Mouse (Mus musculus) cerebellum, adult 18-20 months (tissue): ENCODE measurements at regions not wholly inside any gene's neighbourhood (a gene's known extent, or its start where the extent isn't known, plus 50 kb on each side); places are given as distances from the start of the nearest gene placed in this dataset.

Experiments used
- DNase-seq, 2 experiments: peaks; one replicate each; pipeline ENCODE4 v3.0.0; 2021

DNA sequence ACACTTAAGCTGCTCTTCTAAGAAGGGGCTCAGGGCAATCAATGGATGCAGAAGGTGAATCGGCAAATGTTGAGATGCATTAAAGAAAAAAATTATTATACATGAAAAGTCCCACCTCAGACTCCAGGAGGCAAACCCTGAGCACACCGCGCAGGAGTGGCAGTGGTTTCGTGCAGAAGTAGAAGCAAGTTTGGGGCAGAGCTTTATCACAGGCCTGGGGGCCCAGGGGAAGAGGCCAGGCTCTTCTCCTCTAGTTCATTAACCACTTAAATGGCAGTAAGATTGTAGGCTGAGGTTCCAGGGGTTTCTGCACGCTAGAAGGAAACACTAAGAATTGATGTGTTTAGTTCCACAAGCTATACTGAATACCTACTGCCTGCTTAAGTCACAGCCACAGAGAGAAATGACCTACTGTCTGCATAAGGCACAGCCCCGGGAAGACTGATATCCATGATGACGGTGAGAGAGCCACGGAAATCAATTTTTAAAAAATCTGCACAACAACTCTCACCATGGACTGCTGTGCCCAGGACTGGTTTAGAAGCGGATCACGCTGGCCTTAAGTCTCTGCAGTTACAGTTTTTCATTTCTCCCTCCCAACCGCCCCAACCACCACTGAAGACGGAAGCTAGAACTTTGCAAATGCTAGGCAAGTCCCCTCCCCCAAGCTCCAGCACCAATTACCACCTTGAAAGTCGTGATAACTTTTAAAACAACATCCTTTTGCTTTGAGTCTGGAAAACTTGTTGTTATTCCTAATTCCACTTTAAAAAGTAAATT is 132.2 kb upstream of the Lef1 start:
- no peak for DNase-seq

DNA sequence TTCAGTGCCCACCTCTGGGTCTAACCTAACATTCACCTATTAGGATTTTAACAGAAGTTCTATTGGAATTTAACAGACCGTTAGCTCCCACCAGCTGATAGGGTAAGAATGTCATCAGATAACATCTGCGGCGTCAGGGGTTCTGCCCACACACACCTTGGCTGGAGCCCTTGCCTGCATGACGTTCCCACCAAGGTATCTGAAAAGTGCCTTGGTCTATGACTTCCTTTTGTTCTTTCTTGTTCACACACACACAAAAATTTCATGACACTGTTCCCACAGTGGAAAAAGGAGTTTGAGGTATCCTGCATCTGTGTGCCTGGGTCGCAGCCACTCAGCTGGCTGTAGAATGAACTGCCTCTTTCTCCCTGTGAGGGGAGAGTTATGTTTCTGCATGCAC is 134.1 kb upstream of the Lef1 start:
- no peak for DNase-seq

DNA sequence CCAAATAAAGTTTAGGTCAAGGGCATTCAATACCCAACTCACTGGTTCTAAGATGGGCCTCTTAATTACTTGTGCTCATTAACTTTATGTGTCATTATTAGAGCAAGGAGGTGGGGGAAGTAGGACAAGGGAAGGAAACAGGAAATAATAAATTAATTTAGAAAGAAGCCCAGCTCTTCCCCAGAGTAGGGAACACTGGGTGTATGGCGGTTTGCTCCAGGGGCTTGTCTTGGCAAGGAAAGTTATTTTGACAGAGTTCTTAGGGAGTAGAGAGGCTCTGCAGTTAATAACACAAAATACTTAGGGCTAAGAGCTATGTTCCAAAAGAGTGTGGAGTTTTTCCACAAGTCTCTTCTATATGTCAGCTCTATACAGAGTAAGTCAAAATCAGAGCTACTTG is 135.0 kb upstream of the Lef1 start:
- DNase-seq = no peak

DNA sequence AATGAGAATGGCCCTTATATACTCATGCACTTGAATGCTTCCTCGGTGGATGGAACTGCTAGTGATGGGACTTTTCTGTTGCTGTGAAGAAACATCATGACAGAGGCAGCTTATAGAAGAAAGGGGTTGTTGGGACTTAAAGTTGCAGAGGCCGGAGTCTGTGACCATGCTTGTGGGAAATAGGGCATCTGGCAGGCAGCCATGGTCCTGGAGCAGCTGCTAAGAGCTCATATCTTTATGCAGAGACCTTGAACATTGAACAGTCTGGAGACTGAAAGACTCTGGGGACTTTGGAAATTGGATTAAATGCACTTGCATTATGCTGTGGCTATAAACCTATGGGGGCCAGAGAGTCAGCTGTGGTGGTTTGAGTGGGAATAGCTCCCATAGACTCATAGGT is 138.1 kb upstream of the Lef1 start:
- DNase-seq = no peak

GRCm38 (mm10) chr3:130965275-130965674 is 145.0 kb upstream of the Lef1 start:
- no peak for DNase-seq

- no peak for DNase-seq
Observed at GRCm38 (mm10) chr3:130964088-130964487, 146.2 kb upstream of the Lef1 start.

GRCm38 (mm10) chr3:130963625-130964024 is 146.6 kb upstream of the Lef1 start:
- peak in 1 of 2 experiments; percentile 13 for DNase-seq

- DNase-seq = no peak
Observed at GRCm38 (mm10) chr3:130962701-130963472, 147.4 kb upstream of the Lef1 start.

GRCm38 (mm10) chr3:130962151-130962633 is 148.1 kb upstream of the Lef1 start:
- DNase-seq = no peak

DNA sequence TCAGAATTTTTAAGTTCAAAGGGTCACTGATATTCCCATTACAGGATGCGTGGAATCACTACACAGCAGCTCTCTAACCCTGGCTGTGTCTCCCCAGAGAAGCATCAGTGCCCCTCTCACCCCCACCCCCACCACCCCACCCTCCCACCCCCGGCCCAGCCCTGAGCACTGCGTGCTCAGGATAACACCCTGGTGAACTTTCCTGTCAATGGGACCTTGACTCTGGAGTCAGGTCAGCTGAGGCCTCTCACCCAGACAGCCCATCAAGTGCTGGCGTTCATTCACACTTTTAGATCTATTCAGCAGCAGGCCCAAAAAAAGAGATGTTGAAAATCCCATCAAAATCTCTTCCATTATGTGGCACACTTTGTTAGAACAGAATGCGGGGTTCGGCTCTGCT is 148.6 kb upstream of the Lef1 start:
- DNase-seq = no peak

DNA sequence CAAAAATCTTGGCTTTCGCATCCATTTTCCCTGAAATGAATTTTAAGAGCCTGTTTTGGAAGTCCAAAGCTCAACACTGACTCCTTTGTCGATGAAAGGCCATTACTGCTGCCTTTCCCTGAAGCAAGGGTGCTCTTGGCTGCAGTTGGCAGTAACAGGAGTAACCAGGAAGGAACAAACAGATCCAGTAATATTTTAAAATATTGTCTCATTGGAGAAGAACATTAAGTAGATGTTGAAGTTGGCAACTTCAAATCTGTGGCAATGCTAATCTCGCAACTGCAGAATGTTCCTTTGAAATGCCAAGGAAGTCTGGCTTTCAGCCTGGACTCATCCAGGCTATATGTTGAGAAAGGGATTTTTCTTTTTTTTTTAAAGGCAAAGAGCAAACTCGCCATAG is 154.3 kb upstream of the Lef1 start:
- no peak for DNase-seq

DNA sequence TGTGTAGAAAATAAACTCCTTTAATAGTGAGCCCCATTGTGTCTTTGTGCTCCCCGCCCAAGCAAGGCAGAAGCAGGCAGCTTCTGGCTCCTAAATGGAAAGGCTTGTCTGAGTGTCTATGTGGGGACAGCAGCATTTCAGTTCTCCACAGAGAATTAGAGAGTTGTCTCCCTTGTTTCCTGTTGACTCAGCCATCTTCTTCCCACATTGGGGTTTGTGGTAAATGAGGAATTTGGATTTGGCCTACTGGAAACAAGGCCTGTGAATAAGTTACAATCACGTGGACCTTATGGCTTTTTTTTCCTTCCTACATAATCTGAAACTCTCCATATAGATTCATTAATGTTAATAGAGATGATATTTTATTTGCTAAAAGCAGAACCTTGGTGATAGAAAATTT is 158.9 kb upstream of the Lef1 start:
- DNase-seq = no peak

DNA sequence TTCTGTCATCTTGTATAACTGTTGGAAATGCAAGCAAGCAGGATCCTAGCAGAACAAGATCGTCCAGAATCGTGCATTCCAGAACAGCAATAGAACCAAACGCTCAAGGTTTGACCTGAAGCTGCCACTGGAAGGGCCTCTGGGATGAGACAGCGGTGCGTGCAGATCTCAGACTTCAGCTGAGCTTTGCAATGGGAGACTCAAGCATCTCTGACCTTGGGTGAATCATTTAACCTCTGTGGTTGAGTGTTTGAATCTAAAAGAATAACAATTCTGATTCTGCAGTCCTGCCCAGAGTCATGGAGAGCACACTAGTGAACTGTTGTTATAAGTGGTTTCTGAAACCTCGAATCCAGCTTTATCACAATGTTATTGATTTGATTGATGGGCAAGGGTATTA is 159.4 kb upstream of the Lef1 start:
- no peak for DNase-seq

- no peak for DNase-seq
Observed at GRCm38 (mm10) chr3:130947880-130948279, 162.4 kb upstream of the Lef1 start.

DNA sequence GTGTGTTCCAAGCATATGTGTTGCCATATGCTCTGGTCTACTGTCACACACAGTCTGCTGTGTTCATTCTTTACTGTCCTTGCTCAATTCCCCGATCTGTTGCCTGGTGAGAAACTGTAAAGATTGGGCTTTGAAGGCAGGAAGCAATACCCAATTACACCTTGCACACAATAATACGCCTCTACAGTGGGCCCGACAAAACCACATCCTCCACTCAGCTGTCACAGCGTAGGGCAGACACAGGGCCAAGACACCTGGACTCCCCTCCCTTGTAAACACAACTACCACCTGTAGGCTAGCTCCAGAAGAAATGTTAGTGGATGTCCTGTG is 163.0 kb upstream of the Lef1 start:
- no peak for DNase-seq

GRCm38 (mm10) chr3:130946576-130947276 is 163.5 kb upstream of the Lef1 start:
- no peak for DNase-seq

DNA sequence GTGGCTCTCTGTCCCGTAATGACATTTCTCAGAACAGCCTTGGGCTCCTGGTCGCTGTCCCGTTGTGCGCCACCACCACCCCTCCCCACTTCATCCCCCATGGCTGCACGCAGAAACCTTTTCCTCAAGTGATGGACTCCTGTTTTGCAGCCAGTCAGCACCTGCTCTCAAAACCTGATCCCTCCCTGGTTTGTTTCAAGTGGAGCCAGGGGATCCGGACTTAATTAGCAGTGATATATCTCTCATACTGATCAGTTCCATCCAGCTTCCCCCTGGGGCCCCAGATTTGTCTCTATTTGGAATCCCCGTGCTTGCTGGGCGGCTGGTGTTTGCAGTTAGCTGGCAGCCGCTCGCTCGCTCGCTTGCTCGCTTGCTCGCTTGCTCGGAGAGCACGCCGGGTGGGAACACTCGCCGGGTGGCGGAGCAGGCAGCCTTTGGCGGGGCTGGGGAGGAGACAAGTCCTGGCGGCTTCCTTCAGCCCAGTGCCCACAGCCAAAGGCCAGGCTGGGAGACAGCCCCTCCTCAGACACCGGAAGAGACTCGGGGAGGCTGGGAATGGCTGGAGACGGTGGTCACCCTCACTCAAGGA is 164.3 kb upstream of the Lef1 start:
- peak; percentile 20 to 42 for DNase-seq

- DNase-seq = no peak
Observed at GRCm38 (mm10) chr3:130945396-130945795, 164.9 kb upstream of the Lef1 start.

DNA sequence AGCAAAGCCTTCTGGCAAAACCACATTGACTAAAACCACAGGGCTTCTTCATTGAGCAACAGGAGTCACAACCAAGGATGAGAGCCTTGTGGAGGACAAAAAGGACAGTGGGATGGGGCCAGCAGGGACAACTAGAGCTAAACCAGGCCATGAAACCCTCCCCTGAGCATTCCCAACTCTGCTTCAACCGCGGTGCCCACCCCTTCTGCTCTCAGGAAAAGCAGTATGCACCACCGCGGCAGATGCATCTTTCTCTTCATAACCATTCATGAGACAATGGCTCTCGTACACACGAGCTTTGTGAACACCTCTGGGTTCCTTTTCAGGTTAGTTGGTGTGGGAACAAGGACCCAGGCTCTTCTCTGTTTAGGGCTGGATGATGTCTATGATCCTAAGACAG is 166.0 kb upstream of the Lef1 start:
- no peak for DNase-seq

DNA sequence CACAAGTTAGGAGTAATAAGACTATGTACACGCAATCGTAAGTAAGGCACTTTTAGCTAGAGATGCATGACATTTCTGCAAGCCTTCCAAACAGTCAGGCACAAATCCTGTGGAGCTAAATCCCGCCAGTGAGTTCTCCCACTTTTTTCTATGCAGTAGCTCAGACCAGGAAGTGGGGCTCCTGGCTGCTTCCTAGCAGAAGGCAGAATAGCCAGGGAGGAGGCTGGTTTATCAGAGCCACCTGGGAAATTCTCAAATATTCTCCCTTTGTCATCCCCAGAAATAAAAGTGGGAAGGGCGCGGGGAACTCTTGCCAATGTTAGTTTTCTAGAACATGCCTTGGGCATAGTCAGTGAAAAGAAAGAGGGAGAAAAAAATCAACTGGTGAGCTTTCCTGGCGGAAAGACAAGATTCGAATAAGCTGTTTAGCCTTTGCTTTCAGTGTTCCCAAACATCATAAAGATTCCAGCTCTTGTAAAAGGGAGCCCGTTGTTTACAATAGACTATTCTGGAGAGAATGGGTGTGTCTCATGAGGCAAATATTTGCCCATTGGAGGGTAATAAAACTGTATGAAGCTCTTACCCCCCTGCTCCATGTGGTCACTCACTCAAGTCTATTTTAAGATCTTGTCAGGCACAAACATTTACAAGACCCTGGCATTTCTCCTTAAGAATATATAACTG is 167.2 kb upstream of the Lef1 start:
- no peak for DNase-seq

GRCm38 (mm10) chr3:130940302-130940867 is 169.9 kb upstream of the Lef1 start:
- peak in 1 of 2 experiments; percentile 8 for DNase-seq

- DNase-seq = no peak
Observed at GRCm38 (mm10) chr3:130936980-130937379, 173.3 kb upstream of the Lef1 start.
